Mouse (Mus musculus) hindbrain, embryonic 11.5 days (tissue): ENCODE results near the gene Irf6. TPM values are rescaled to one million over a fixed set of nuclear protein-coding genes. Genes with fewer than 3 reads are reported as not detected.

ENCODE experiments used
- ATAC-seq: fragments of 200-750 bp; cut with Nextera tagmentation; 2 replicates; pipeline ENCODE4 v1.8.0; 2017; ENCODE audit warnings: mild to moderate bottlenecking, moderate TSS enrichment, moderate library complexity; ENCODE audit not compliant: low FRiP score
- DNase-seq: peaks from one replicate; pipeline ENCODE4 v3.0.0-alpha.2; 2015; ENCODE audit warnings: low spot score
- H3K27ac ChIP-seq: fragments of 300-500 bp; sonication (generic); 2 replicates; pipeline ENCODE4 v1.5.1; 2014; ENCODE audit warnings: mild to moderate bottlenecking, low read depth, low read length
- H3K27me3 ChIP-seq: fragments of 300-500 bp; sonication (generic); 2 replicates; pipeline ENCODE4 v1.6.1; 2014; ENCODE audit warnings: mild to moderate bottlenecking, low read length, moderate library complexity, mixed read lengths; ENCODE audit not compliant: control insufficient read depth, insufficient read depth
- H3K36me3 ChIP-seq: fragments of 300-500 bp; sonication (generic); 2 replicates; pipeline ENCODE4 v1.6.1; 2014; ENCODE audit warnings: mild to moderate bottlenecking, low read length, moderate library complexity, mixed read lengths; ENCODE audit not compliant: control insufficient read depth, insufficient read depth
- H3K4me1 ChIP-seq: fragments of 300-500 bp; sonication (generic); replicated peaks from 2 replicates; pipeline ENCODE4 v1.6.1; 2014; ENCODE audit warnings: low read length, mixed read lengths; ENCODE audit not compliant: control insufficient read depth, insufficient read depth
- H3K4me2 ChIP-seq: fragments of 300-500 bp; sonication (generic); replicated peaks from 2 replicates; pipeline ENCODE4 v1.6.1; 2014; ENCODE audit warnings: mild to moderate bottlenecking, low read depth, low read length
- H3K4me3 ChIP-seq: fragments of 300-500 bp; sonication (generic); 2 replicates; pipeline ENCODE4 v1.5.1; 2014; ENCODE audit warnings: low read depth, low read length
- H3K9ac ChIP-seq: fragments of 300-500 bp; sonication (generic); 2 replicates; pipeline ENCODE4 v1.6.1; 2014; ENCODE audit warnings: low read depth, low read length
- H3K9me3 ChIP-seq: fragments of 300-500 bp; sonication (generic); 2 replicates; pipeline ENCODE4 v1.6.1; 2016; ENCODE audit warnings: low read length; ENCODE audit not compliant: control insufficient read depth
- WGBS: fragments of 180-500 bp; shearing (Covaris S2); extraction: QIAGEN DNeasy Blood & Tissue Kit; methylation state at CpG from one replicate; pipeline ENCODE4 v1.1.7; 2014; 5-methylcytosine and 5-hydroxymethylcytosine counted together
- polyA plus RNA-seq: library from polyadenylated mRNA; unstranded; fragments of >200 nt; fragmentation: Nextera tagmentation; extraction: Ambion mirVana; gene quantifications from 2 replicates; pipeline ENCODE4 v1.2.1, GENCODE M21; 2014

Irf6 gene
- polyA plus RNA-seq, 1 experiment from 2014 or later, result 3.1 TPM

GRCm38 (mm10) chr1:193130839-193131238 is 22.1 kb upstream of the Irf6 start:
- Histone ChIP-seq H3K27ac (no peak overlapping the region), H3K4me2 (no peak overlapping the region), H3K4me3 (peak overlapping the region; percentile 97), H3K9me3 (no peaks in the 10 kb centered on the region), H3K36me3 (no peaks in the 10 kb centered on the region), H3K4me1 (no peaks in the 10 kb centered on the region; the same call in 1 of the 2 replicates), H3K9ac (peak overlapping the region; percentile 61; the same call in 1 of the 2 replicates), H3K27me3 (no peaks in the 10 kb centered on the region)
- WGBS, result 87% methylated on average over 8 of the region's 8 CpGs
- no peak for ATAC-seq
- no peak for DNase-seq

GRCm38 (mm10) chr1:193131311-193131948 is 21.5 kb upstream of the Irf6 start:
- Histone ChIP-seq H3K4me3 (no peak overlapping the region), H3K9me3 (no peaks in the 10 kb centered on the region), H3K27ac (no peak overlapping the region), H3K4me2 (no peak overlapping the region), H3K27me3 (no peaks in the 10 kb centered on the region), H3K36me3 (no peaks in the 10 kb centered on the region), H3K9ac (no peak overlapping the region), H3K4me1 (no peaks in the 10 kb centered on the region; the same call in 1 of the 2 replicates)
- WGBS, result 83% methylated on average over 6 of the region's 6 CpGs
- ATAC-seq (no peak), DNase-seq (no peak)

- Histone ChIP-seq H3K27me3 (no peaks in the 10 kb centered on the region), H3K4me2 (no peak overlapping the region), H3K36me3 (no peaks in the 10 kb centered on the region), H3K4me3 (no peak overlapping the region), H3K9me3 (no peaks in the 10 kb centered on the region), H3K9ac (no peak overlapping the region), H3K4me1 (no peaks in the 10 kb centered on the region; the same call in 1 of the 2 replicates), H3K27ac (no peak overlapping the region)
- DNase-seq (no peak), ATAC-seq (no peak)
Measured at GRCm38 (mm10) chr1:193132385-193132784, 20.5 kb upstream of the Irf6 start.

- no peak for ATAC-seq
- H3K4me3 ChIP-seq, result no peak overlapping the region
- no peaks in the 10 kb centered on the region for H3K36me3 ChIP-seq
- H3K27me3 ChIP-seq, result no peaks in the 10 kb centered on the region
- no peak for DNase-seq
- no peak overlapping the region for H3K27ac ChIP-seq
- no peaks in the 10 kb centered on the region; the same call in 1 of the 2 replicates for H3K4me1 ChIP-seq
- 85% methylated on average over 1 of the region's 1 CpGs for WGBS
- H3K9me3 ChIP-seq, result no peaks in the 10 kb centered on the region
- no peak overlapping the region for H3K4me2 ChIP-seq
- H3K9ac ChIP-seq, result no peak overlapping the region
Measured at GRCm38 (mm10) chr1:193133726-193134125, 19.2 kb upstream of the Irf6 start.

DNA sequence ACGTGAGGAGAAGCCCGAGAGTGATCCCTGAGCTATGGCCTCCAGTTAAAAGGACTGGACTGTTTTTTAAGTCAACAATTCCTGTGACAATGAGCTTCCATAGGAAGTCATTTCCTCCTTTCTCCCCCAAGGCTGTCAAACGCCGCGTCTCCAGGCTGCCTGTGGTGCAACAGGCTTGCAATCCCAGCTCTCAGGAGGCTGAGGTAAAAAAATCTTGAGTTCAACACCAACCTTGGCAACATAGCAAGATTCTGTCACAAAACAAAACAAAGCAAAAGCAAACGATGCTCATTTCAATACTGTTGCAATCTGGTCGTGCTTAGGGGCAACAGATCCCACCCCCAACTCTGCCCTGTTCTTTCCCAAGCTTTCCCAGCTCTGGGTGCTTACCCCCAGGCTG is 14.8 kb upstream of the Irf6 start:
- H3K27ac ChIP-seq, result no peak overlapping the region
- H3K4me1 ChIP-seq, result no peaks in the 10 kb centered on the region
- no peak overlapping the region for H3K9ac ChIP-seq
- H3K36me3 ChIP-seq, result no peaks in the 10 kb centered on the region
- WGBS, result 49% methylated on average over 7 of the region's 7 CpGs
- H3K4me3 ChIP-seq, result no peak overlapping the region
- no peak overlapping the region for H3K4me2 ChIP-seq
- no peak for DNase-seq
- no peaks in the 10 kb centered on the region for H3K9me3 ChIP-seq
- no peaks in the 10 kb centered on the region for H3K27me3 ChIP-seq
- ATAC-seq, result no peak

- WGBS, result 55% methylated on average over 3 of the region's 3 CpGs
- Histone ChIP-seq H3K9ac (no peak overlapping the region), H3K9me3 (no peaks in the 10 kb centered on the region), H3K4me2 (no peak overlapping the region), H3K27ac (no peak overlapping the region), H3K27me3 (no peaks in the 10 kb centered on the region), H3K4me3 (no peak overlapping the region), H3K36me3 (no peaks in the 10 kb centered on the region), H3K4me1 (no peaks in the 10 kb centered on the region)
- ATAC-seq, result no peak
- DNase-seq, result no peak
Measured at GRCm38 (mm10) chr1:193138669-193139068, 14.2 kb upstream of the Irf6 start.

GRCm38 (mm10) chr1:193141118-193141517 is 11.8 kb upstream of the Irf6 start:
- 77% methylated on average over 7 of the region's 7 CpGs for WGBS
- DNase-seq, result no peak
- Histone ChIP-seq H3K36me3 (no peaks in the 10 kb centered on the region), H3K27ac (no peak overlapping the region), H3K4me1 (no peaks in the 10 kb centered on the region), H3K9me3 (no peaks in the 10 kb centered on the region), H3K4me2 (no peak overlapping the region), H3K4me3 (no peak overlapping the region), H3K9ac (no peak overlapping the region), H3K27me3 (no peaks in the 10 kb centered on the region)
- ATAC-seq, result no peak

- H3K4me2 ChIP-seq, result no peak overlapping the region
- H3K36me3 ChIP-seq, result no peaks in the 10 kb centered on the region
- no peaks in the 10 kb centered on the region for H3K4me1 ChIP-seq
- H3K27me3 ChIP-seq, result no peaks in the 10 kb centered on the region
- no peaks in the 10 kb centered on the region for H3K9me3 ChIP-seq
- no peak overlapping the region for H3K9ac ChIP-seq
- DNase-seq (no peak), ATAC-seq (no peak)
- no peak overlapping the region for H3K27ac ChIP-seq
- no peak overlapping the region for H3K4me3 ChIP-seq
- 90% methylated on average over 8 of the region's 8 CpGs for WGBS
Measured at GRCm38 (mm10) chr1:193142517-193143062, 10.3 kb upstream of the Irf6 start.

DNA sequence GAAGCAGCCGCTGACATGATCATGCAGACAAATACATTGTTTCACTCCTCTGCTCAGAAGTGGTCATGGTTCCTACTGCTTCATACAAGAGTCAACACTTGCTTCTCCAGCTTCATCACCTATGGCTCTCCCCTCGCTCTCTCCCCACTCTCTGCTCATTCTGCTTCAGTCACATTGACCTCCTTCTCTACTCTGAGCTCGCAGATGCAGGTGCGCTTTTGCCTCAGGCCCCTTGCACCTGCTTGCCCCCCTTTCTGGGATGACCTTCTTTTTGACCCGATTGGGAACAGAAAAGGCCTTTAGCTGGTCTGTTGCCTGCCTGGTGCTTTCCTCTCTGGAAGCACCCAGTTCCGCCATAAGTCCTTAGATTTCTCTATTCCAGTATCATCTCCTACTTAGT is 8.4 kb upstream of the Irf6 start:
- WGBS, result 88% methylated on average over 6 of the region's 6 CpGs

More for the DNA sequence above, 8.4 kb upstream of the Irf6 start:
- Histone ChIP-seq H3K4me2 (no peak overlapping the region), H3K4me3 (no peak overlapping the region), H3K27me3 (no peaks in the 10 kb centered on the region), H3K9ac (no peak overlapping the region), H3K4me1 (no peaks in the 10 kb centered on the region), H3K27ac (no peak overlapping the region), H3K9me3 (no peaks in the 10 kb centered on the region), H3K36me3 (no peaks in the 10 kb centered on the region)
- DNase-seq, result no peak
- ATAC-seq, result no peak
